Mouse (Mus musculus) testis, adult 2 months (tissue): ENCODE measurements around the gene Cnn3. TPM values are rescaled to one million over a fixed set of nuclear protein-coding genes. Genes with fewer than 3 reads are reported as not detected.

Source experiments
- H3K27ac ChIP-seq: fragments of 200-500 bp; 2 replicates; pipeline ENCODE4 v1.5.1; 2012; ENCODE audit warnings: low read depth, low read length; ENCODE audit not compliant: control insufficient read depth, insufficient read depth
- H3K27me3 ChIP-seq: fragments of 200-500 bp; 2 replicates; pipeline ENCODE4 v1.6.1; 2012; ENCODE audit warnings: mild to moderate bottlenecking, low read length, moderate library complexity; ENCODE audit not compliant: control insufficient read depth, insufficient read depth
- H3K36me3 ChIP-seq: fragments of 200-500 bp; 2 replicates; pipeline ENCODE4 v1.6.1; 2012; ENCODE audit warnings: mild to moderate bottlenecking, low read length; ENCODE audit not compliant: control insufficient read depth, insufficient read depth
- H3K4me1 ChIP-seq: fragments of 200-500 bp; 2 replicates; pipeline ENCODE4 v1.6.1; 2012; ENCODE audit warnings: low read length; ENCODE audit not compliant: control insufficient read depth, insufficient read depth
- H3K4me3 ChIP-seq: fragments of 200-500 bp; 2 replicates; pipeline ENCODE4 v1.5.1; 2012; ENCODE audit warnings: low read depth, mild to moderate bottlenecking, low read length, moderate library complexity, mixed read lengths; ENCODE audit not compliant: control insufficient read depth
- CTCF ChIP-seq: fragments of 200-500 bp; IDR thresholded peaks from 2 replicates; pipeline ENCODE4 v1.5.1; 2012; ENCODE audit warnings: low read depth, mild to moderate bottlenecking, inconsistent platforms, low read length, moderate library complexity; ENCODE audit not compliant: control insufficient read depth, insufficient read depth, insufficient replicate concordance
- POLR2A ChIP-seq: fragments of 200-500 bp; IDR thresholded peaks from 2 replicates; pipeline ENCODE4 v1.6.1; 2012; ENCODE audit warnings: low read depth, mild to moderate bottlenecking, inconsistent platforms, low read length, moderate library complexity; ENCODE audit not compliant: control insufficient read depth
- polyA plus RNA-seq: library from polyadenylated mRNA; depleted of rRNA; stranded (reverse); fragments of >200 nt; gene quantifications from 2 replicates; pipeline ENCODE4 v1.2.3, GENCODE M21; 2012

Cnn3 gene
- polyA plus RNA-seq, 1 experiment = 7.8 TPM

- H3K4me3 ChIP-seq = no peak overlapping the region
- H3K27ac ChIP-seq = no peak overlapping the region
- no peaks in the 10 kb centered on the region for H3K27me3 ChIP-seq
- H3K36me3 ChIP-seq = no peaks in the 10 kb centered on the region
- no peaks in the 10 kb centered on the region for H3K4me1 ChIP-seq
- TF ChIP-seq POLR2A (no peak), CTCF (no peak)
Measured at GRCm38 (mm10) chr3:121407417-121407816, 18.9 kb upstream of the Cnn3 start.

- TF ChIP-seq POLR2A = no peak
- no peak for TF ChIP-seq CTCF
- H3K4me1 ChIP-seq = no peaks in the 10 kb centered on the region
- no peak overlapping the region for H3K4me3 ChIP-seq
- no peaks in the 10 kb centered on the region for H3K36me3 ChIP-seq
- no peaks in the 10 kb centered on the region for H3K27me3 ChIP-seq
- no peak overlapping the region for H3K27ac ChIP-seq
Measured at GRCm38 (mm10) chr3:121408386-121408785, 17.9 kb upstream of the Cnn3 start.

GRCm38 (mm10) chr3:121411450-121411849 lies 14.8 kb upstream of the Cnn3 start:
- no peaks in the 10 kb centered on the region for H3K4me1 ChIP-seq

GRCm38 (mm10) chr3:121416171-121417154 lies 9.8 kb upstream of the Cnn3 start:
- Histone ChIP-seq H3K27me3 (no peaks in the 10 kb centered on the region), H3K36me3 (no peaks in the 10 kb centered on the region), H3K27ac (no peak overlapping the region), H3K4me3 (no peak overlapping the region), H3K4me1 (no peaks in the 10 kb centered on the region)
- TF ChIP-seq CTCF (no peak), POLR2A (no peak)

More at GRCm38 (mm10) chr3:121411450-121411849, 14.8 kb upstream of the Cnn3 start:
- TF ChIP-seq POLR2A (no peak), CTCF (no peak)
- Histone ChIP-seq H3K36me3 (no peaks in the 10 kb centered on the region), H3K4me3 (no peak overlapping the region), H3K27ac (no peak overlapping the region), H3K27me3 (no peaks in the 10 kb centered on the region)

GRCm38 (mm10) chr3:121417379-121418250 lies 8.7 kb upstream of the Cnn3 start:
- no peaks in the 10 kb centered on the region for H3K27me3 ChIP-seq
- no peak for TF ChIP-seq POLR2A
- TF ChIP-seq CTCF = no peak
- H3K27ac ChIP-seq = no peak overlapping the region
- no peaks in the 10 kb centered on the region for H3K4me1 ChIP-seq
- no peaks in the 10 kb centered on the region for H3K36me3 ChIP-seq
- H3K4me3 ChIP-seq = no peak overlapping the region

GRCm38 (mm10) chr3:121418251-121418601 lies 8.1 kb upstream of the Cnn3 start:
- no peak overlapping the region for H3K27ac ChIP-seq
- no peaks in the 10 kb centered on the region for H3K4me1 ChIP-seq
- no peak overlapping the region for H3K4me3 ChIP-seq

GRCm38 (mm10) chr3:121418850-121419435 lies 7.4 kb upstream of the Cnn3 start:
- H3K27ac ChIP-seq = no peak overlapping the region
- H3K4me1 ChIP-seq = no peaks in the 10 kb centered on the region
- TF ChIP-seq POLR2A (no peak), CTCF (no peak)
- H3K36me3 ChIP-seq = no peaks in the 10 kb centered on the region
- no peak overlapping the region for H3K4me3 ChIP-seq
- no peaks in the 10 kb centered on the region for H3K27me3 ChIP-seq

More at GRCm38 (mm10) chr3:121418251-121418601, 8.1 kb upstream of the Cnn3 start:
- TF ChIP-seq POLR2A = no peak
- TF ChIP-seq CTCF = no peak
- H3K27me3 ChIP-seq = no peaks in the 10 kb centered on the region
- no peaks in the 10 kb centered on the region for H3K36me3 ChIP-seq
